In the genomic region with DNA sequence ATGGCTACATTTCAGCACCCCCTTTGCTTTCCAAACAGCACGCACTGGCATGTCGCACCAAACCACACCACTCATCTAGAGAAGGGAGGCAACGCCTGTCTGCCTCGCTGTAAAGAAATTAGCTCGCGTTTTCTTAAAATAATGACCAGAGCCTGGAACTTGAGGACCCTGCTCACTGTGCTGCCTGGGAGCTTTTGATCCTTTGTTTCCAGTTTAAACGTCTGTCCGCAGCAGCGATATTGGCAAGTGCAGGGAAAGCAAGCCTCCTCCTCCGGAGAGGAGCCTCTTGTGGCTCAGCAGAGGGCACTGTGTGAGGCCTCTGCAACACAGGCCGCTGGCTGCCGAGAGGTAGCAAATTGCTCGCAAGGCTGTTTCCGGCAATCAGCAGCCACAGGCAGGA, we compare ENCODE assay signal across 8 mouse cellular contexts.
A peak's percentile ranks its signal among the peaks of the same experiment; 100 is the strongest.
DNase-seq lines count a peak whose midpoint lies in the region; ATAC-seq lines count a peak whose summit lies in the region.

No protein-coding gene starts in this region.

- peaks cover 47% of the 10 kb centered on the region for H3K27me3 ChIP-seq in hindbrain, embryonic 14.5 days (ENCODE audit: control insufficient read depth, insufficient read depth, low read length)
- H3K27me3 ChIP-seq in liver, embryonic 12.5 days (replicated peaks): 0 out of 2 replicates have a peak, but pooled peaks cover 7% of the 10 kb centered on the region
- H3K27me3 ChIP-seq in neural tube, embryonic 14.5 days (ENCODE audit: control insufficient read depth, insufficient read depth, low read length): peaks cover 32% of the 10 kb centered on the region

- H3K4me3 ChIP-seq in hindbrain, embryonic 14.5 days (replicated peaks; ENCODE audit: low read length): no peak overlapping the region
- H3K4me3 ChIP-seq in liver, embryonic 12.5 days: no peak overlapping the region
- H3K4me3 ChIP-seq in neural tube, embryonic 14.5 days (ENCODE audit: low read depth, low read length): no peak overlapping the region

- DNase-seq in testis, postnatal 14 days (ENCODE audit: low spot score): peak; percentile 18
- DNase-seq in testis, postnatal 10 days (ENCODE audit: low spot score): no peak
- DNase-seq in hindbrain, embryonic 14.5 days (ENCODE audit: low spot score): peak; percentile 66
- no peak for DNase-seq in thymus, postnatal 4 days

- no peak overlapping the region for H3K27ac ChIP-seq in hindbrain, embryonic 14.5 days
- H3K27ac ChIP-seq in liver, embryonic 12.5 days: no peak overlapping the region
- no peak overlapping the region for H3K27ac ChIP-seq in neural tube, embryonic 14.5 days (ENCODE audit: low read depth, low read length)

- no peak overlapping the region for H3K9ac ChIP-seq in hindbrain, embryonic 14.5 days
- no peak overlapping the region for H3K9ac ChIP-seq in liver, embryonic 12.5 days
- H3K9ac ChIP-seq in neural tube, embryonic 14.5 days (replicated peaks; ENCODE audit: low read depth, low read length): no peak overlapping the region

- no peaks in the 10 kb centered on the region for H3K36me3 ChIP-seq in hindbrain, embryonic 14.5 days (replicated peaks; ENCODE audit: control insufficient read depth, insufficient read depth)
- no peaks in the 10 kb centered on the region for H3K36me3 ChIP-seq in liver, embryonic 12.5 days
- no peaks in the 10 kb centered on the region for H3K36me3 ChIP-seq in neural tube, embryonic 14.5 days (ENCODE audit: control insufficient read depth, insufficient read depth, low read length)

- no peaks in the 10 kb centered on the region for H3K9me3 ChIP-seq in hindbrain, embryonic 14.5 days (ENCODE audit: control insufficient read depth, low read length)
- H3K9me3 ChIP-seq in liver, embryonic 12.5 days (replicated peaks): no peaks in the 10 kb centered on the region
- H3K9me3 ChIP-seq in neural tube, embryonic 14.5 days (ENCODE audit: control insufficient read depth, low read length): no peaks in the 10 kb centered on the region

- 4% methylated on average over 14 of the region's 14 CpGs for WGBS in hindbrain, embryonic 14.5 days
- 10% methylated on average over 14 of the region's 14 CpGs for WGBS in liver, embryonic 12.5 days (ENCODE audit: insufficient replicate concordance)
- WGBS in neural tube, embryonic 14.5 days: 2% methylated on average over 14 of the region's 14 CpGs

- peaks cover 22% of the 10 kb centered on the region for H3K4me1 ChIP-seq in hindbrain, embryonic 14.5 days (replicated peaks; ENCODE audit: control insufficient read depth, insufficient read depth, low read length)
- no peaks in the 10 kb centered on the region for H3K4me1 ChIP-seq in liver, embryonic 12.5 days
- H3K4me1 ChIP-seq in neural tube, embryonic 14.5 days (ENCODE audit: control insufficient read depth, insufficient read depth, low read length): peaks cover 14% of the 10 kb centered on the region; the same call in 1 of the 2 replicates

- H3K4me2 ChIP-seq in hindbrain, embryonic 14.5 days (replicated peaks): peak overlapping the region; percentile 15
- H3K4me2 ChIP-seq in liver, embryonic 12.5 days: 0 out of 2 replicates have a peak overlapping the region, but pooled peaks have one; percentile 3
- H3K4me2 ChIP-seq in neural tube, embryonic 14.5 days (ENCODE audit: low read depth, low read length): peak overlapping the region; percentile 26; the same call in 1 of the 2 replicates

- 0 out of 2 replicates have a peak, but pooled peaks have one; percentile 49 for ATAC-seq in hindbrain, embryonic 14.5 days (ENCODE audit: low FRiP score)
- ATAC-seq in liver, embryonic 12.5 days: no peak
- peak; percentile 26; the same call in 1 of the 2 replicates for ATAC-seq in neural tube, embryonic 14.5 days (ENCODE audit: low read depth)
- no peak for ATAC-seq in megakaryocyte, adult 5-6 weeks (ENCODE audit: poor library complexity, severe bottlenecking)
- no peak for ATAC-seq in CD4-positive, CD25-positive, alpha-beta regulatory T cell, adult 4 months

Comparison
In these comparisons a context has a peak if more than half of its experiments do, and no peak if none do; other contexts are left out.
1. DNase-seq: peak in testis, postnatal 14 days (single experiment) and hindbrain, embryonic 14.5 days (single experiment); none in testis, postnatal 10 days (single experiment) and thymus, postnatal 4 days (single experiment).
2. ATAC-seq: peak in hindbrain, embryonic 14.5 days (single experiment) and neural tube, embryonic 14.5 days (single experiment); none in liver, embryonic 12.5 days (single experiment), megakaryocyte, adult 5-6 weeks (single experiment) and CD4-positive, CD25-positive, alpha-beta regulatory T cell, adult 4 months (single experiment).
3. Peak in every context shown above with its lines, with median percentiles within 50 percentile points of each other: H3K4me2 ChIP-seq.